Mouse (Mus musculus) CH12.LX (cell line): ENCODE measurements around the gene Eepd1.

Experiments
- CTCF ChIP-seq, 2 experiments: IDR thresholded peaks in 1 of 2; conservative IDR thresholded peaks in 1 of 2; 2 replicates each; pipeline ENCODE4 v1.5.1; 2011 to 2012; ENCODE audit warnings: low read depth in 2 of 2, low read length in 2 of 2, improper control_type of control experiment in 1 of 2, inconsistent platforms in 1 of 2, mild to moderate bottlenecking in 1 of 2, moderate library complexity in 1 of 2
- E2F4 ChIP-seq: IDR thresholded peaks from 2 replicates; pipeline ENCODE4 v1.6.1; 2011; ENCODE audit warnings: low read depth, low read length, improper control_type of control experiment; ENCODE audit not compliant: insufficient replicate concordance
- EP300 ChIP-seq: IDR thresholded peaks from 2 replicates; pipeline ENCODE4 v1.6.1; 2011; ENCODE audit warnings: low read length, improper control_type of control experiment
- ETS1 ChIP-seq: conservative IDR thresholded peaks from 2 replicates; pipeline ENCODE4 v1.6.1; 2012; ENCODE audit warnings: low read depth, mild to moderate bottlenecking, inconsistent platforms, low read length, improper control_type of control experiment, moderate library complexity
- MAFK ChIP-seq: IDR thresholded peaks from 2 replicates; pipeline ENCODE4 v1.6.1; 2011; ENCODE audit warnings: low read length, improper control_type of control experiment; ENCODE audit not compliant: insufficient replicate concordance
- MEF2A ChIP-seq: IDR thresholded peaks from 2 replicates; pipeline ENCODE4 v1.6.1; 2014; ENCODE audit warnings: low read depth, mild to moderate bottlenecking, inconsistent platforms, low read length, improper control_type of control experiment, borderline replicate concordance
- POLR2A ChIP-seq: IDR thresholded peaks from 2 replicates; pipeline ENCODE4 v1.6.1; 2011; ENCODE audit warnings: low read depth, mild to moderate bottlenecking, improper control_type of control experiment, low read length
- POLR2AphosphoS2 ChIP-seq: IDR thresholded peaks from 2 replicates; pipeline ENCODE4 v1.6.1; 2011; ENCODE audit warnings: low read depth, low read length, improper control_type of control experiment
- RAD21 ChIP-seq: IDR thresholded peaks from 2 replicates; pipeline ENCODE4 v1.6.1; 2011; ENCODE audit warnings: low read depth, mild to moderate bottlenecking, low read length, improper control_type of control experiment, moderate library complexity
- USF1 ChIP-seq: IDR thresholded peaks from 2 replicates; pipeline ENCODE4 v1.6.1; 2014; ENCODE audit warnings: low read depth, mild to moderate bottlenecking, inconsistent platforms, low read length, improper control_type of control experiment

DNA sequence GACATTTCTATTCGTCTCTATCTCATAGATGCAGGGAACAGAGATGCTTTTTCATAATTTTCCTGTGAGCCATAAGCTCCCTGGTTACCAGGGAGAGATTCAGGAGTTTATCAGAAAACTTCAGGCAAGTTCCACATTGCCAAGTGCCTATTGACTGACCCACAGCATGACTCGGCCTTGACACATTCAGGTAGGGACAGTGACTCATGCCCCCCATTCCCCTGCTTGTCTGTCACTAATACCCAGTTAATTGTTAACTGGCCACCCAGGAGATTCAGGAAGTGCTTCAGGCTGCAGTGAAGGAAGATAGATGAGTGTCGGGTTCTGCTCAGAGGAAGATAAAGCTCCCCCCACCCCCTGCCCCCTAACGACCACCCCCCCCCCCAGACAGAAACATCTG is 109.4 kb downstream of the Eepd1 start:
- TF ChIP-seq USF1 (no peak), MAFK (no peak), MEF2A (no peak), RAD21 (no peak), EP300 (no peak), CTCF (conservative IDR thresholded peaks at IDR 0.05 in 1 of 2, IDR thresholded peaks at IDR 0.05 in 1 of 2; ENCODE audit: low read depth in 2 of 2, low read length in 2 of 2) (no peak), E2F4 (no peak), POLR2A (no peak), ETS1 (no peak), POLR2AphosphoS2 (no peak)
